Mouse (Mus musculus) olfactory bulb, adult 2 months (tissue): Measurements from ENCODE around the gene Acap1. TPM values are rescaled to one million over a fixed set of nuclear protein-coding genes. Genes with fewer than 3 reads are reported as not detected.

Experiments used
- H3K27ac ChIP-seq: fragments of 200-500 bp; 2 replicates; pipeline ENCODE4 v1.5.1; 2012; ENCODE audit warnings: low read depth, low read length; ENCODE audit not compliant: insufficient read depth
- H3K4me1 ChIP-seq: fragments of 200-500 bp; 2 replicates; pipeline ENCODE4 v1.6.1; 2012; ENCODE audit warnings: low read length; ENCODE audit not compliant: control insufficient read depth, insufficient read depth
- H3K4me3 ChIP-seq: fragments of 200-500 bp; 2 replicates; pipeline ENCODE4 v1.5.1; 2012; ENCODE audit warnings: mild to moderate bottlenecking, low read depth, low read length, moderate library complexity; ENCODE audit not compliant: insufficient read depth
- CTCF ChIP-seq: fragments of 200-500 bp; IDR thresholded peaks from 2 replicates; pipeline ENCODE4 v1.5.1; 2012; ENCODE audit warnings: low read depth, mild to moderate bottlenecking, low read length, moderate library complexity; ENCODE audit not compliant: insufficient read depth
- POLR2A ChIP-seq: fragments of 200-500 bp; IDR thresholded peaks from 2 replicates; pipeline ENCODE4 v1.6.1; 2012; ENCODE audit warnings: mild to moderate bottlenecking, low read depth, low read length, moderate library complexity; ENCODE audit not compliant: insufficient read depth
- WGBS: fragments of 180-500 bp; shearing (Covaris S2); methylation state at CpG from one replicate; pipeline ENCODE4 v1.1.7; 2018; 5-methylcytosine and 5-hydroxymethylcytosine counted together
- polyA plus RNA-seq: library from polyadenylated mRNA; stranded (reverse); fragments of >200 nt; gene quantifications from 2 replicates; pipeline ENCODE4 v1.2.4, GENCODE M21; 2012; ENCODE audit warnings: low replicate concordance; ENCODE audit not compliant: missing spikeins, insufficient read depth, insufficient read length

Gene Acap1
- polyA plus RNA-seq, 1 experiment = 120 TPM

DNA sequence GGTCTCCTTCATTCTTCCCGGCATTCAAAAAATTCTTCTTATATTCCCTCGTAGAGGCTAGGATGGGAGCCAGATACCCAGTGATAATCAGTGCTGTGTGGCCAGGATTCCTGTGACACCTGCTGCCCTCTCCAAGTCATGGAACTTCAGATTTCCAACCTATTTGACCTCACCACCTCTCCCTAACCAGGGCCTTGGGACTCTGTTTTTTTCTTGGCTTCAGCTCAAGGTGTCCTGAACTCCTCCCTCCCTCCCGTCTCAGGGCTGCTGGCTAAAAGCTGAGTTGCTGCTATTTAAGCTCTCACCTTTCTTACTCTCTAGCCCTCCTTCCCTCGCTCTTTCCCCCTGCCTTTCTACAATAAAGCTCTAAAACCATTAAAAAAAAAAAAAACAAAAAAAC is 4.5 kb upstream of the Acap1 start:
- Histone ChIP-seq H3K4me1 (peaks cover 14% of the 10 kb centered on the region), H3K4me3 (no peak overlapping the region), H3K27ac (no peak overlapping the region)
- WGBS = 15% methylated on average over 4 of the region's 4 CpGs
- TF ChIP-seq CTCF (no peak), POLR2A (no peak)

DNA sequence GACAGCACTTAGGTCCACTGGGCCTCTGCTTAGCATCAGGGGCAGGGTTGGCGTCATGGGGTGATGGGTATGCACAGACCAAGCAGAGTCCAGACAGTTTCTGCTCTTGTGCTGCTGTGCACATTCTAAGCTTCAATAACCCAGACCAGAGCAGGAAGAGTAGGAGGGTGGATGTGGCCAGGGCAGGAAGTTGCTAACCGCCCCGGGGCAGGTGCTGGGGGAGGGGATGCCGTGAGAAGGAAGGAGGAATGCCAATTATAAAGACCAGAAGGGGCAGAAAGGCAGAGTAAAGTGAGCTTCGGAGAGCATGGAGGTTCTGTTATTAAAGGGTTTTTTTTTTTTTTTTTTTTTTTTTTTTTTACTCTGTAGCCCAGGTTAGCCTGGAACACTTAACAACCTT is 668 bp downstream of the Acap1 start:
- TF ChIP-seq CTCF (no peak), POLR2A (no peak)
- Histone ChIP-seq H3K4me1 (no peaks in the 10 kb centered on the region), H3K27ac (no peak overlapping the region), H3K4me3 (no peak overlapping the region; the same call in 1 of the 2 replicates)
- 76% methylated on average over 5 of the region's 5 CpGs for WGBS

- WGBS = 44% methylated on average over 4 of the region's 4 CpGs
- no peaks in the 10 kb centered on the region for H3K4me1 ChIP-seq
- H3K27ac ChIP-seq = no peak overlapping the region; the same call in 1 of the 2 replicates
- TF ChIP-seq CTCF (no peak), POLR2A (no peak)
- H3K4me3 ChIP-seq = no peak overlapping the region
These were observed 3.9 kb downstream of the Acap1 start for GRCm38 (mm10) chr11:69891482-69891881.

DNA sequence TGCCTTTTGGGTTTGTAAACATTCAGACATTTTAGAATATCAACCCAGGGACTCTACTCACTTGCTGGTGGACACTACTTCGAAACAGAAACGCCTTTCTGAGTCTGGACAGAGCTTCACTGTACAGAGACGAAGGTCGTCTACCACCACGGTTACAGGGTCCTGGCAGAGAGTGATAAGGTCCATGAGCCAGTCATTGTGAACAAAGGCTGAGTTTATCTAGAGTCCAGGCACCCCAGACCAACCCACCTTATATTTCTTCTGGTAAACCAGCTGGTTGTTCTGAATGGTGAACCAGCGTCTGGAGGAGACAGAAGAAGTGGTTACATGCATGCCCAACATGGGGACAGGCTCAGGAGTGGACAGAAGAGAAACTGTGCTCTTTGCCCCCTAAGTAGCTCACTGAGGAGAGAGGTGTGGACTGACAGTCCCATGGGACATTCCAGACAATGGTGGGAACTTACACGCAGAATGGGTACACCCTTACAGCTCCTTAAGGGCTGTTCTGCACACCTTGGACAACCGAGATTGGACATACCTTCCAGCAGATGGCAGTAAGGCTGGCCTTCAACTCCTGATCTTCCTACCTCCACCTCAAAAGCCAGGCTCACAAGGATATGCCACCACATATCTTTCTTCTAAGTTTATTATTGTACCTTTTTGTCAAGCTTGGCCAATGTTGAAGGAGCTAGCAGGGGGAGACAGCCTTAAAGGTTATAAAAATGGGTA is 8.3 kb downstream of the Acap1 start:
- no peak overlapping the region for H3K4me3 ChIP-seq
- H3K4me1 ChIP-seq = no peaks in the 10 kb centered on the region
- no peak overlapping the region for H3K27ac ChIP-seq
- TF ChIP-seq POLR2A (no peak), CTCF (no peak)
- WGBS = 68% methylated on average over 8 of the region's 8 CpGs

DNA sequence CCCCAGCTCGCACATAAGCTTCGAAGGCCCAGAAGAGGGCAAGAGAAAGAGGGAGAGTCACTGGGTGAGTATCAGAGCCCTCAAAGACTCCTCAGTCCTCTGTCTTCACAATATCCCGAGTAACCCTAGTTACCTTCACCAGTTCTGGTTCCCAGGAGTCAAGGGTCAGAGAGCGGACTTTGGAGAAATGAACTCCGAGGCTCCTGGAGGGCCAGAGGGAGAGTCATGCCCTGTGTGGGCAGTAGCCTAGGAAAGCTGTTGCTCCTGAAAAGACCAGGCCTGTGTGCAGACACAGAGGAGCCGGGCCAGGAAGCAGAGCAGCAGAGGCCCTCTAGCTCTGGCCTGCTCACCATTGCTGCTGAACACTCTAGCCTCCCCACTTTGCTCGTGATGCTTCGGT is 10.7 kb downstream of the Acap1 start:
- H3K27ac ChIP-seq = no peak overlapping the region
- no peak for TF ChIP-seq CTCF
- no peak for TF ChIP-seq POLR2A
- WGBS = 86% methylated on average over 8 of the region's 8 CpGs
- no peak overlapping the region for H3K4me3 ChIP-seq
- peaks cover 11% of the 10 kb centered on the region for H3K4me1 ChIP-seq

DNA sequence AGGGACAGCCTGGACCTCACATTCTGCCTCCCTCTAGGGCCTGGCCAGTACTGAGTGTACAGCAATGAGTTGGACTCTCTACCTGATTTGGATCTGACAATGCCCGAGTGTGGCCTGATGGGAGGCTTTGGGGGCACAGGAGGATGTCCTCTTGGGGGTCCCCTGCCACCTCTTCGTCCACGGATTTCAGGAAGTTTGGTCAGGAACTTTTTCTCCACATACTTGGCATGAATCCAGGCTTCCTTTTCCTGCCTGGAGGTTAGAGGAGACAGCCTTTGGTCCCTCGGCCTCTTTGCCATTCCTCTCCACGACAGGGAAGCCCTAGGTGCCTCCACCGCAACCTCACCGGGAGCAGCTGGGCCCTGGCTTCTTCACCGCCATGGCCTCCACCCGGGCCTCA is 11.1 kb downstream of the Acap1 start:
- Histone ChIP-seq H3K27ac (no peak overlapping the region), H3K4me3 (no peak overlapping the region), H3K4me1 (peaks cover 11% of the 10 kb centered on the region)
- TF ChIP-seq CTCF (no peak), POLR2A (no peak)
- 79% methylated on average over 9 of the region's 9 CpGs for WGBS

- TF ChIP-seq CTCF = no peak
- no peak for TF ChIP-seq POLR2A
- 82% methylated on average over 8 of the region's 8 CpGs for WGBS
- H3K27ac ChIP-seq = no peak overlapping the region
- peaks cover 12% of the 10 kb centered on the region for H3K4me1 ChIP-seq
- H3K4me3 ChIP-seq = no peak overlapping the region
These were observed 11.7 kb downstream of the Acap1 start for GRCm38 (mm10) chr11:69883527-69884151.

DNA sequence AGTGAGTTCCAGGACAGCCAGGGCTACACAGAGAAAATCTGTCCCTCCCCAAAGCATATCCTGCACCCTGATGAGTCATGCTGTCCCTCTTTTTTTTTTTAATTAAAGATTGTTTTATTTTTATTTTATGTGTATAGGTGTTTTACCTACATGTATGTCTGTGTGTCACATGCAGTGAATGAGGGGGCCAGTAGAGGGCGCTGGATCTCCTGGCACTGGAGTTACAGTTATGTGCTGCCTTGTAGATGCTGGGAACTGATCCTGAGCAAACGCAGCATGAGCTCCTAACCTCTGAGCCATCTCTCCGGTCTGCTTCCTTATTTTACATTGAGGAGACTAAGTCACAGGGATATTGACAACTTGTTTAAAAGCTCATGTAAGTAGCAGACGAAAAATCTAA is 12.3 kb downstream of the Acap1 start:
- Histone ChIP-seq H3K4me1 (peaks cover 13% of the 10 kb centered on the region), H3K4me3 (no peak overlapping the region), H3K27ac (no peak overlapping the region)
- 68% methylated on average over 4 of the region's 4 CpGs for WGBS
- TF ChIP-seq POLR2A = no peak
- no peak for TF ChIP-seq CTCF
